11 mouse cellular contexts compared by ENCODE assay signal in the genomic region with DNA sequence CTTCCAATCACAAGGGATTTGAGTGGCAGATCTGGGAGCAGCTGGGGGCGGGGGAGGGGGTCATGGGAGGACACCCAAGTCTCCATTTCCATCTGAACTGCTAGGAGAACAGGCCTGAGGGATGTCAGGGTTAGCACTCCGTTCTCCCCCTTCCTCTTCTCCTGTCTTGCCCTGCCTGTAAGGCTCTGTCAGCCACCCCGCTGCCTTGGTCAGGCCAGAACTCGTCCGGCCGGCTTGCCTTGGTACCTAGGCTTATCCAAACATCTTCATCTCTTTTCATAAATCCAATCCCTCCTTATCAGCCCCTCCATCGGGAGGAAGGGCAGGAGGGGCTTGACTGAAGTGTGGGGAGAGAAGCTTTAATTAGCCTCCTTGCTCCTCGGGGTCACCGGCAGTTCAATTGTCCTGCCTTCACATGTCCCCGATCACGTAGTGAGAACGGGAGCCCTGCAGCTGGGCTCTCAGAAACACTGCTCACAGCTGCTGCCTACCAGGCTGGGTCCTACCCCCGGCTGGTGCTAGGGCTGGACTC.
DNase-seq lines count a peak whose midpoint lies in the region; ATAC-seq and TF ChIP-seq lines count a peak whose summit lies in the region.
"Had no signal": no experiment of that assay in that cellular context is flagged by ENCODE, and none has a peak within 500 bp of the region (broad histone marks: within the 10 kb centered on the region; RNA-seq: fewer than 3 reads in every experiment).

No protein-coding gene starts in this region.

- no peaks in the 10 kb centered on the region for H3K36me3 ChIP-seq in heart, embryonic 10.5 days
- H3K36me3 ChIP-seq in midbrain, embryonic 10.5 days = no peaks in the 10 kb centered on the region
- no peaks in the 10 kb centered on the region for H3K36me3 ChIP-seq in midbrain, embryonic 15.5 days (replicated peaks)
- no peaks in the 10 kb centered on the region for H3K36me3 ChIP-seq in forebrain, embryonic 16.5 days (ENCODE audit: control insufficient read depth, insufficient read depth)
- H3K36me3 ChIP-seq in stomach, embryonic 15.5 days = no peaks in the 10 kb centered on the region

- no peak for DNase-seq in heart, embryonic 10.5 days (ENCODE audit: low spot score)
- no peak for DNase-seq in heart, adult 18-20 months
- DNase-seq in midbrain, embryonic 10.5 days (ENCODE audit: low spot score) = peak; percentile 44
- no peak for DNase-seq in left cerebral cortex, postnatal 25 days (ENCODE audit: low spot score in 2 of 2)
- DNase-seq in gastrocnemius, adult 2 months = no peak
- DNase-seq: heart, postnatal 4 days; right cerebral cortex, adult 18-20 months; thymus, adult 18-20 months had no signal

- TF ChIP-seq CTCF in gastrocnemius, adult 2 months (IDR thresholded peaks at IDR 0.05) = no peak

- H3K4me2 ChIP-seq in midbrain, embryonic 15.5 days = no peak overlapping the region
- no peak overlapping the region for H3K4me2 ChIP-seq in forebrain, embryonic 16.5 days (ENCODE audit: low read length)
- H3K4me2 ChIP-seq in stomach, embryonic 15.5 days = no peak overlapping the region

- WGBS in heart, embryonic 10.5 days = 39% methylated on average over 13 of the region's 13 CpGs
- WGBS in midbrain, embryonic 10.5 days = 33% methylated on average over 13 of the region's 13 CpGs
- 25% methylated on average over 13 of the region's 13 CpGs for WGBS in midbrain, embryonic 15.5 days
- WGBS in forebrain, embryonic 16.5 days = 28% methylated on average over 13 of the region's 13 CpGs
- 34% methylated on average over 13 of the region's 13 CpGs for whole genome bisulfite sequencing in stomach, embryonic 15.5 days

- intact Hi-C loops in left cerebral cortex, postnatal 25 days (cut with DNase I) = loop anchor here (5.0 kb wide), 1 partner anchor 147 kb away; no protein-coding TSS in a partner anchor
- intact Hi-C loops in gastrocnemius, adult 2 months (cut with DNase I) = no loop called here

- peaks cover 36% of the 10 kb centered on the region for H3K27me3 ChIP-seq in heart, embryonic 10.5 days (ENCODE audit: insufficient read depth, poor library complexity, severe bottlenecking)
- H3K27me3 ChIP-seq in midbrain, embryonic 10.5 days (ENCODE audit: low read depth, poor library complexity, severe bottlenecking) = peaks cover 44% of the 10 kb centered on the region
- H3K27me3 ChIP-seq in midbrain, embryonic 15.5 days (replicated peaks) = no peaks in the 10 kb centered on the region; the same call in 1 of the 2 replicates
- no peaks in the 10 kb centered on the region for H3K27me3 ChIP-seq in forebrain, embryonic 16.5 days (replicated peaks; ENCODE audit: control insufficient read depth, insufficient read depth, low read length)
- H3K27me3 ChIP-seq in stomach, embryonic 15.5 days (replicated peaks) = no peaks in the 10 kb centered on the region

- H3K9me3 ChIP-seq in heart, embryonic 10.5 days = no peaks in the 10 kb centered on the region
- no peaks in the 10 kb centered on the region for H3K9me3 ChIP-seq in midbrain, embryonic 10.5 days (replicated peaks)
- no peaks in the 10 kb centered on the region for H3K9me3 ChIP-seq in midbrain, embryonic 15.5 days
- H3K9me3 ChIP-seq in forebrain, embryonic 16.5 days (ENCODE audit: control insufficient read depth, low read length) = no peaks in the 10 kb centered on the region
- H3K9me3 ChIP-seq in stomach, embryonic 15.5 days = no peaks in the 10 kb centered on the region

- ATAC-seq in midbrain, embryonic 15.5 days (replicated peaks) = no peak
- ATAC-seq in forebrain, embryonic 16.5 days = 0 out of 2 replicates have a peak, but pooled peaks have one; percentile 30
- ATAC-seq in stomach, embryonic 15.5 days (ENCODE audit: insufficient read depth, low FRiP score, low read depth) = peak; percentile 56

- H3K4me1 ChIP-seq in heart, embryonic 10.5 days = peaks cover 39% of the 10 kb centered on the region
- peaks cover 44% of the 10 kb centered on the region for H3K4me1 ChIP-seq in midbrain, embryonic 10.5 days
- H3K4me1 ChIP-seq in midbrain, embryonic 15.5 days = peaks cover 18% of the 10 kb centered on the region
- peaks cover 37% of the 10 kb centered on the region for H3K4me1 ChIP-seq in forebrain, embryonic 16.5 days (replicated peaks; ENCODE audit: control insufficient read depth, insufficient read depth, low read length)
- peaks cover 16% of the 10 kb centered on the region for H3K4me1 ChIP-seq in stomach, embryonic 15.5 days

- H3K9ac ChIP-seq in midbrain, embryonic 15.5 days = no peak overlapping the region
- H3K9ac ChIP-seq in forebrain, embryonic 16.5 days (replicated peaks; ENCODE audit: low read depth, low read length) = no peak overlapping the region
- H3K9ac ChIP-seq in stomach, embryonic 15.5 days = no peak overlapping the region

- H3K4me3 ChIP-seq in heart, embryonic 10.5 days = no peak overlapping the region
- no peak overlapping the region for H3K4me3 ChIP-seq in midbrain, embryonic 10.5 days
- H3K4me3 ChIP-seq in midbrain, embryonic 15.5 days = no peak overlapping the region
- H3K4me3 ChIP-seq in forebrain, embryonic 16.5 days (replicated peaks; ENCODE audit: low read length) = no peak overlapping the region
- H3K4me3 ChIP-seq in stomach, embryonic 15.5 days (replicated peaks) = no peak overlapping the region
- no peak overlapping the region for H3K4me3 ChIP-seq in gastrocnemius, adult 2 months

- peak overlapping the region; percentile 67 for H3K27ac ChIP-seq in heart, embryonic 10.5 days
- H3K27ac ChIP-seq in midbrain, embryonic 10.5 days (replicated peaks) = peak overlapping the region; percentile 74
- no peak overlapping the region for H3K27ac ChIP-seq in midbrain, embryonic 15.5 days
- H3K27ac ChIP-seq in forebrain, embryonic 16.5 days (ENCODE audit: low read length) = no peak overlapping the region
- 0 out of 2 replicates have a peak overlapping the region, but pooled peaks have one; percentile 18 for H3K27ac ChIP-seq in stomach, embryonic 15.5 days
- no peak overlapping the region for H3K27ac ChIP-seq in gastrocnemius, adult 2 months

Comparison
In these comparisons a context has a peak if more than half of its experiments do, and no peak if none do; other contexts are left out.
1. H3K27ac ChIP-seq: peak in heart, embryonic 10.5 days (single experiment), midbrain, embryonic 10.5 days (single experiment) and stomach, embryonic 15.5 days (single experiment); none in midbrain, embryonic 15.5 days (single experiment), forebrain, embryonic 16.5 days (single experiment) and gastrocnemius, adult 2 months (single experiment).